Mouse (Mus musculus): ENCODE data around the gene Hist1h4h. TPM values are rescaled to one million over a fixed set of nuclear protein-coding genes. Genes with fewer than 3 reads are reported as not detected.

The Hist1h4h gene
- 312 to 413 TPM (median 355 TPM) in 4 replicates for total RNA-seq (2023)

GRCm38 (mm10) chr13:23530901-23531875 is at the start of gene Hist1h4h:
Gene Hist1h4h (plus strand): TSS chr13:23531050.

GRCm38 (mm10) chr13:23488400-23489322 is 42.2 kb upstream of the Hist1h4h start, which contains the start of gene Btn2a2:
Gene Btn2a2 (minus strand): TSS chr13:23488857.

GRCm38 (mm10) chr13:23533560-23534367 is 2.9 kb downstream of the Hist1h4h start, which contains the start of gene Hist1h2af:
Gene Hist1h2af (plus strand): TSS chr13:23533906.

GRCm38 (mm10) chr13:23535137-23536075 is 4.6 kb downstream of the Hist1h4h start, which contains the start of gene Hist1h3g:
Gene Hist1h3g (plus strand): TSS chr13:23535422.

GRCm38 (mm10) chr13:23542999-23543607 is 12.3 kb downstream of the Hist1h4h start, which contains the start of gene Hist1h2bh:
Gene Hist1h2bh (minus strand): TSS chr13:23543392.

GRCm38 (mm10) chr13:23543965-23544786 is 13.3 kb downstream of the Hist1h4h start, which contains the start of gene Hist1h3f:
Gene Hist1h3f (plus strand): TSS chr13:23544052.

GRCm38 (mm10) chr13:23551146-23551834 is 20.4 kb downstream of the Hist1h4h start, which contains the start of gene Hist1h4f:
Gene Hist1h4f (minus strand): TSS chr13:23551648.

GRCm38 (mm10) chr13:23552962-23553361 is 22.1 kb downstream of the Hist1h4h start, which contains the start of gene Hist1h1d:
Gene Hist1h1d (plus strand): TSS chr13:23553262.

GRCm38 (mm10) chr13:23561883-23562659 is 31.2 kb downstream of the Hist1h4h start, which contains the start of gene Hist1h3e:
Gene Hist1h3e (minus strand): TSS chr13:23562369.

GRCm38 (mm10) chr13:23571022-23571503 is 40.2 kb downstream of the Hist1h4h start, which contains the start of the genes Hist1h2ae and Hist1h2bg:
Gene Hist1h2ae (minus strand): TSS chr13:23571220.
Gene Hist1h2bg (plus strand): TSS chr13:23571396.

GRCm38 (mm10) chr13:23573898-23574524 is 43.2 kb downstream of the Hist1h4h start, which contains the start of the genes Hist1h2bf and Hist1h2ad:
Gene Hist1h2bf (minus strand): TSS chr13:23574196.
Gene Hist1h2ad (plus strand): TSS chr13:23574381.

GRCm38 (mm10) chr13:23575271-23575851 is 44.5 kb downstream of the Hist1h4h start, which contains the start of gene Hist1h3d:
Gene Hist1h3d (plus strand): TSS chr13:23575763.

All from B cell, adult 62 days (primary cell).